In the genomic region with DNA sequence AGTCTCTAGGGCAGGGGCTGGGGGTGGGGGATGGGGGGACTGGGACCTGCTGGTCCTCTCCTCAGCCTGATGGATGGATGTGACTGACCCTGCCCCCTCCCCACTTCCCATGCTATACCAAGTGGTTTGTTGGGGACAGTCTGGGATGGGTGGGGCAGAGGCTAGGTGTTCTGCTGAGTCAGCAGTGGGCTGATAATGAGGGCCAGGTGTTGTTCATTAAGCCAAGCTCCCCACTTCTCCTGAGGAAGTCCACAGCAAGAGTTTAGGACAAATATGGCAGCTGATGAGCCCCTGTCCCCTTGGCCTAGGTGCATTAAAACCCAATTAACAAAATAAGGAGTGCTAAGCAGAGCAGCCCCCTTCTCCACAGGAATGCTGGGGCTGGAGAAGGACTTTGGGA, we compare ENCODE assay signal across 13 mouse cellular contexts.
"Had no signal": no experiment of that assay in that cellular context is flagged by ENCODE, and none has a peak within 500 bp of the region (broad histone marks: within the 10 kb centered on the region; RNA-seq: fewer than 3 reads in every experiment).

No protein-coding gene starts in this region.

- H3K27ac ChIP-seq: kidney, postnatal 0 days had no signal

- H3K27me3 ChIP-seq: liver, embryonic 15.5 days; midbrain, embryonic 15.5 days had no signal

- H3K36me3 ChIP-seq: liver, embryonic 15.5 days; midbrain, embryonic 10.5 days; midbrain, embryonic 15.5 days had no signal

- DNase-seq: kidney, adult 9 months; kidney, postnatal 36 days; layer of hippocampus, adult 9-11 months; lung, adult 2 months; lung, postnatal 4 days; thymus, adult 18-20 months; thymus, postnatal 14 days had no signal

- ATAC-seq: lung, postnatal 0 days; midbrain, embryonic 15.5 days had no signal

- H3K9ac ChIP-seq: liver, embryonic 15.5 days; midbrain, embryonic 15.5 days had no signal

- H3K4me2 ChIP-seq: liver, embryonic 11.5 days; liver, embryonic 15.5 days; midbrain, embryonic 15.5 days had no signal

- H3K4me3 ChIP-seq: liver, embryonic 15.5 days; midbrain, embryonic 10.5 days; midbrain, embryonic 15.5 days had no signal

- H3K9me3 ChIP-seq: liver, embryonic 15.5 days; midbrain, embryonic 10.5 days; midbrain, embryonic 15.5 days had no signal
